Mouse (Mus musculus): ENCODE measurements around the gene Rnf150. TPM values are rescaled to one million over a fixed set of nuclear protein-coding genes. Genes with fewer than 3 reads are reported as not detected.

The Rnf150 gene
- polyA plus RNA-seq, 1 experiment: 11.0 TPM

DNA sequence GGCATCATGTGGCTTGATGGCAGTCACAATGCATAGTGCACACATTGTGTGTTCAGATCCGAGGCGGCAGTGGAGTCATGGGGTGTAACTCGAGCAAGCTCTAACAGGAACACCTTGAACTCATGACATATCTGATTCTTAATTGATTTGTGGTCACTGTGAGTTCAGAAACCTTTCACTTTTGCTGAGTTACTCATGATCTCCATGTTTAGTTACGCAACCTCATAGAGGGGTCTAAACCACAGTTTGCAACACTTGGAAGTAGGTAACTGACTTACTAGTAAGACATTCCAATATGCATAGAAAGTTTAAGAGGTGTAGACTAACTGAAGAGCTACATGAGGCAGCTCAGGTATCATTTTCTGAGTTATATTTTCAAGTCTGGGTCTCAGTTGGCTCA lies 49.1 kb downstream of the Rnf150 start:
- WGBS: 82% methylated on average over 4 of the region's 4 CpGs
- Histone ChIP-seq H3K27me3 (ENCODE audit: control insufficient read depth, insufficient read depth, low read length) (no peaks in the 10 kb centered on the region; the same call in 1 of the 2 replicates), H3K27ac (ENCODE audit: insufficient read depth, low read length) (no peak overlapping the region), H3K4me1 (ENCODE audit: control insufficient read depth, insufficient read depth, low read length) (peaks cover under 1% of the 10 kb centered on the region; the same call in 1 of the 2 replicates), H3K4me3 (replicated peaks; ENCODE audit: insufficient read depth, low read depth, low read length) (no peak overlapping the region)
- DNase-seq: no peak
- TF ChIP-seq POLR2A (IDR thresholded peaks at IDR 0.05; ENCODE audit: borderline replicate concordance, insufficient read depth, low read length): no peak
- TF ChIP-seq CTCF (IDR thresholded peaks at IDR 0.05; ENCODE audit: borderline replicate concordance, insufficient read depth, low read depth, low read length): no peak

DNA sequence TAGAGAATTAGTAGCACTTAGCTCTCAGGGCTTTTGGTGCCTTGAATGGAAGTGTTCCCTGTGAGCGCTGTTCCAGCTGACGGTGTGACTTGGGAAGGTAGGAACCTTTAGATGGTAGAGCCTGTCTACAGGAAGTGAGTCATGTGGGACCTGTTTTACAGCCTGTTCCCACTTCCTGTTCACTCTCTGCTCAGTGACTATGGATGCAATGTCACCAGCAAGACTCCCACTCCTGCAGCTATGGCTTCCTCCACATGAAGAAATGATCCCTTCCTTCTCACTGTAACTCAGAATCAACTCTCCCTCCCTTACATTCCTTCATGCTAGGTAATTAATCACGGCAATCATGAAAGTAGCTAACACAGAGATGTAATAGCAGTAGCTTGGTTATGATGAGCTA lies 51.4 kb downstream of the Rnf150 start:
- no peak for TF ChIP-seq CTCF (IDR thresholded peaks at IDR 0.05; ENCODE audit: borderline replicate concordance, insufficient read depth, low read depth, low read length)
- TF ChIP-seq POLR2A (IDR thresholded peaks at IDR 0.05; ENCODE audit: borderline replicate concordance, insufficient read depth, low read length): no peak
- Histone ChIP-seq H3K4me1 (ENCODE audit: control insufficient read depth, insufficient read depth, low read length) (peaks cover 9% of the 10 kb centered on the region), H3K27me3 (ENCODE audit: control insufficient read depth, insufficient read depth, low read length) (no peaks in the 10 kb centered on the region; the same call in 1 of the 2 replicates), H3K4me3 (replicated peaks; ENCODE audit: insufficient read depth, low read depth, low read length) (no peak overlapping the region), H3K27ac (ENCODE audit: insufficient read depth, low read length) (no peak overlapping the region)
- whole genome bisulfite sequencing: 88% methylated on average over 3 of the region's 3 CpGs
- DNase-seq: no peak

DNA sequence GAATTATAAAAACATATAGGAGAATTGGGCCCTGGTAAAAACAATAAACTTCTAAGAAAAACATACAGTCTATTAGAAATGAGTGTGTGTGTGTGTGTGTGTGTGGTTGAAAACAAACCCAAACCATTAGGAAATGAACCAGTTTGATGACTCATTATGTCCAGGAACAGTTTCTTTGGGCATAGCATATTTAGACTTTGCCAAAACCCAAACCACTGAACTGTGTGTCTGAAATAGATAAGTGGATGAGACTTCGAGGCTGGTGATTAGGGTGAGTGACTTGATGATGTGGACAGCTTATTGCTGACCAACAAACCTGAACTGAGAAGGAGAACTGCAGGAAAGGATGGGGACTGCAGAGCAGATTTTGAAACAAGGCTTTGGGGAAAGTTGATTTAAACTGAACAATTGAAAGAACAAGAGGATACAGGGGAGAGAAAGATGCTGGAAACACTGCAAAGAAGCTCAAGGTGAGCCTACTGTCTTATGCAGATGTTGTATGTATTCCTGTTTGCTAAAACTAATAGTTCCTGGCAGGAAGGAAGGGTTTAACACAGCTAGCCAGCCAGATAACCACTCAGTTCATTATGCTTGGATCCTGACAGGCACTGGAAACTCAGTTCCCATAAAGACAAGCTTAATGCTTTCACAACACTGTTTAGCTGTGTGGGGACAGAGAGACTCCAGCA lies 53.8 kb downstream of the Rnf150 start:
- DNase-seq: peak in 1 of 2 experiments; percentile 18
- 17% methylated on average over 1 of the region's 1 CpGs for WGBS
- Histone ChIP-seq H3K4me3 (replicated peaks; ENCODE audit: insufficient read depth, low read depth, low read length) (no peak overlapping the region), H3K27ac (ENCODE audit: insufficient read depth, low read length) (no peak overlapping the region), H3K4me1 (ENCODE audit: control insufficient read depth, insufficient read depth, low read length) (peaks cover 9% of the 10 kb centered on the region), H3K27me3 (ENCODE audit: control insufficient read depth, insufficient read depth, low read length) (no peaks in the 10 kb centered on the region; the same call in 1 of the 2 replicates)
- TF ChIP-seq CTCF (IDR thresholded peaks at IDR 0.05; ENCODE audit: borderline replicate concordance, insufficient read depth, low read depth, low read length) (no peak), POLR2A (IDR thresholded peaks at IDR 0.05; ENCODE audit: borderline replicate concordance, insufficient read depth, low read length) (no peak)

DNA sequence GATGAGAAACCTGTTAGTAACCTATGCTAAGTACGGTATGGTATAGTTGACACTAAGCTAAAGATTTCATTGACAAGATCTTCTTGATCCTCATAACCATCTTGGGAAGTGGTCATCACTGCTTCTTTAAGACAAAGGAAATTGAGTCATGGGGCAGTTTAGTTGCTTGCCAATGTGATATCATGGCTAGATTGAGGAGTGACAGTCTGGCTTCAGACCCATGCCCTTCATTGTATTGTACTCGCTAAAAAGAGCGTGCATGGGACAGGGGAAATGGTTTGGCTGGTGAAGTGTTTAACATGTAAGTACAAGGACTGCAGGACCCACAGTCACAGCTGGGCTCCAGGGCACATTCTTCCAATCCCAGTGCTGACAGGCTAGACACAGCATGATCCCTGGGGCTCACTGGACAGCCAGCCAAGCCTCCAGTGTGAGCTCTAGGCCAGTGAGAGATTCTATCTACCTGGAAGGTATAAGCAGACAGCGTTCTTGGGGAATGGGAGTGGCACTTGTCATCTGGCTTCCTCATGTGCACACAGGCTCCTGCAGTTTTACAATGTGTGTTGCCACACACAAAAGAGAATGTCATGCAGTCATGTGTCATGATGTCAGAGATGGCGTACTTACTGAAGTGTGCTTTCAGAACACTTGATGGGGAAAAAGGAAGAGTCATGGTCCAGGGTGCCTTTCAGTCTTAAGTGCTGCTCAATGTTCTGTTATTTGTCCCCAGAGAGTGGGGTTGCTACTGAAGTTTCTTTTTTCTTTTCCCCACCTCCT lies 54.6 kb downstream of the Rnf150 start:
- WGBS: 50% methylated on average over 5 of the region's 5 CpGs
- DNase-seq: no peak
- Histone ChIP-seq H3K4me3 (replicated peaks; ENCODE audit: insufficient read depth, low read depth, low read length) (no peak overlapping the region), H3K27ac (ENCODE audit: insufficient read depth, low read length) (no peak overlapping the region), H3K27me3 (ENCODE audit: control insufficient read depth, insufficient read depth, low read length) (no peaks in the 10 kb centered on the region; the same call in 1 of the 2 replicates), H3K4me1 (ENCODE audit: control insufficient read depth, insufficient read depth, low read length) (peaks cover 9% of the 10 kb centered on the region)
- TF ChIP-seq CTCF (IDR thresholded peaks at IDR 0.05; ENCODE audit: borderline replicate concordance, insufficient read depth, low read depth, low read length) (no peak), POLR2A (IDR thresholded peaks at IDR 0.05; ENCODE audit: borderline replicate concordance, insufficient read depth, low read length) (no peak)

DNA sequence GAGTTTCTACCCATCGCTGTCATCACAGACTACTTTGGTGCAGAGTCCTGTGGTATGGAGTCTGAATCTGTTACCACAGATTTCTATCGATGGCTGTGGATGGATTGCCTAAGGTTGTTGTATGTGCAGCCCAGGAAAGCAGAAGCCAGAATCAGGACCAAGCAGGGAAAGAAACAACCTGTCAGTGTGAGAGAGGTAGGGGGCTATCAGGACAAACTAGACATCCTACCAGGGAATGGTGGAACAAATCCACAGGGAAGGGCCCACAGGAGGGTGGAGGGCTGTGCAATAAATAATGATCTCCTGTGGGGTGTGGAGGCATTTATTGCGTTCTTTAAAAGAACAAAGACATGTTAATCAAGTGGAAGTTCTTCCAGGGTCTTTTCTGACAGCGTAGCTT lies 56.5 kb downstream of the Rnf150 start:
- TF ChIP-seq CTCF (IDR thresholded peaks at IDR 0.05; ENCODE audit: borderline replicate concordance, insufficient read depth, low read depth, low read length): no peak
- TF ChIP-seq POLR2A (IDR thresholded peaks at IDR 0.05; ENCODE audit: borderline replicate concordance, insufficient read depth, low read length): no peak
- Histone ChIP-seq H3K4me1 (ENCODE audit: control insufficient read depth, insufficient read depth, low read length) (peaks cover 9% of the 10 kb centered on the region), H3K27ac (ENCODE audit: insufficient read depth, low read length) (no peak overlapping the region), H3K4me3 (replicated peaks; ENCODE audit: insufficient read depth, low read depth, low read length) (no peak overlapping the region), H3K27me3 (ENCODE audit: control insufficient read depth, insufficient read depth, low read length) (no peaks in the 10 kb centered on the region)
- no peak for DNase-seq
- WGBS: 78% methylated on average over 4 of the region's 4 CpGs

DNA sequence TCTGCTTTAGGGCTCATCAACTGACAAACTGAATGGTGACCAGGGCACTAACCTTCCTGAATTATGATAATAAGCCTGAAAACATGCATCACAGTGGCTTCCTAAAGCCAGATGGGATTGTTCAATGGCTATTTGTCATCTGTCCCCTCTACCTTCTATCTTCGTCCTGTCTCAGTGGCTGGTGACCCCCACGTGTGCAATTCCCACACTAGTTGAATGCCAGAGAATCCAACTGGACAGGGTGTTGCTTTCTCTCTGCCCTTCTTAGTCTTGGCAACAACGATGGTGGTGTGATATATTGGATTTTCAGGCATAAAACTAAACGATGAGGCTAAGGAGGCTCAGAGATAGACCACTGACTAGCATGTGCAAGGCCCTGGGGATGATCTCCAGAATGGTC lies 57.0 kb downstream of the Rnf150 start:
- Histone ChIP-seq H3K4me3 (replicated peaks; ENCODE audit: insufficient read depth, low read depth, low read length) (no peak overlapping the region), H3K27me3 (ENCODE audit: control insufficient read depth, insufficient read depth, low read length) (no peaks in the 10 kb centered on the region), H3K27ac (ENCODE audit: insufficient read depth, low read length) (no peak overlapping the region), H3K4me1 (ENCODE audit: control insufficient read depth, insufficient read depth, low read length) (peaks cover 9% of the 10 kb centered on the region)
- DNase-seq: no peak
- TF ChIP-seq POLR2A (IDR thresholded peaks at IDR 0.05; ENCODE audit: borderline replicate concordance, insufficient read depth, low read length) (no peak), CTCF (IDR thresholded peaks at IDR 0.05; ENCODE audit: borderline replicate concordance, insufficient read depth, low read depth, low read length) (no peak)
- WGBS: 65% methylated on average over 4 of the region's 4 CpGs

DNA sequence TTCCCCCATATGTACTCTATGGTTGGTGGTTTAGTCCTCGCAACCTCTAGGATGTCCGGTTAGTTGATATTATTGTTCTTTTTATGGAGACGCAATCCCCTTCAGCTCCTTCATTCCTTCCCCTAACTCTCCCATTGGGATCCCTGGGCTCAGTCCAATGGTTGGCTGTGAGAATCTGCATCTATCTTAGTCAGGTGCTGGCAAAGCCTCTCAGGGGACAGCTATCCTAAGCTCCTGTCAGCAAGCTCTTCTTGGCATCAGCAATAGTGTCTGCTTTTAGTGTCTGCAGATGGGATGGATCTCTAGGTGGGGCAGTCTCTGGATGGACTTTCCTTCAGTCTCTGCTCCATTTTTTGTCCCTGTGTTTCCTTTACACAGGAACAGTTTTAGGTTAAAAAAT lies 62.1 kb downstream of the Rnf150 start:
- Histone ChIP-seq H3K4me3 (replicated peaks; ENCODE audit: insufficient read depth, low read depth, low read length) (no peak overlapping the region), H3K4me1 (ENCODE audit: control insufficient read depth, insufficient read depth, low read length) (no peaks in the 10 kb centered on the region), H3K27me3 (ENCODE audit: control insufficient read depth, insufficient read depth, low read length) (no peaks in the 10 kb centered on the region), H3K27ac (ENCODE audit: insufficient read depth, low read length) (no peak overlapping the region)
- WGBS: 66% methylated on average over 3 of the region's 3 CpGs
- DNase-seq: peak in 1 of 2 experiments; percentile 36
- no peak for TF ChIP-seq CTCF (IDR thresholded peaks at IDR 0.05; ENCODE audit: borderline replicate concordance, insufficient read depth, low read depth, low read length)
- no peak for TF ChIP-seq POLR2A (IDR thresholded peaks at IDR 0.05; ENCODE audit: borderline replicate concordance, insufficient read depth, low read length)

DNA sequence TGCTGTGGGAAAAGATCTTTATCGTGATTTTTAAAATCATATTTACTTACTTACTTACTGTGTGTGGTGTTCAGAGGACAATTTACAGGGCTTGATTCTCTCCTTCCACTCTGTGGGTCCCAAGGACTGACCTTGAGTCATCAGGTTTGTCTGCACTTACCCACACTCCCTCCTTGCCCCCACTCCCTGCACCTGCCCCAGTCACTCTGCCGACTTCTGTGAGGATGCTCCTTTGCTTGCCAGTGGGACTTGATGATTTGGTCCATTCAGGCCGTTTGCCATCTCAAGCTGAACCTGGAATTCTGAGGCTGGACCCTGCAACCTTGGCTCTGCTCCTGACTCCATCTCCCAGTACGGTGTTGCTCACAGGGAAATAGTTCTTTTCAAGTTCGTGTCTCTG lies 63.4 kb downstream of the Rnf150 start:
- WGBS: 76% methylated on average over 5 of the region's 5 CpGs
- DNase-seq: no peak

More for the DNA sequence above, 63.4 kb downstream of the Rnf150 start:
- Histone ChIP-seq H3K27ac (ENCODE audit: insufficient read depth, low read length) (no peak overlapping the region), H3K4me1 (ENCODE audit: control insufficient read depth, insufficient read depth, low read length) (no peaks in the 10 kb centered on the region), H3K27me3 (ENCODE audit: control insufficient read depth, insufficient read depth, low read length) (no peaks in the 10 kb centered on the region), H3K4me3 (replicated peaks; ENCODE audit: insufficient read depth, low read depth, low read length) (no peak overlapping the region)
- TF ChIP-seq POLR2A (IDR thresholded peaks at IDR 0.05; ENCODE audit: borderline replicate concordance, insufficient read depth, low read length): no peak
- no peak for TF ChIP-seq CTCF (IDR thresholded peaks at IDR 0.05; ENCODE audit: borderline replicate concordance, insufficient read depth, low read depth, low read length)
